Mouse (Mus musculus): ENCODE data around the gene Ggt5. TPM values are rescaled to one million over a fixed set of nuclear protein-coding genes. Genes with fewer than 3 reads are reported as not detected.
A peak's percentile ranks its signal among the peaks of the same experiment; 100 is the strongest.

The Ggt5 gene
- total RNA-seq, 2 experiments from 2014 or later, result 5.4 to 9.0 TPM

DNA sequence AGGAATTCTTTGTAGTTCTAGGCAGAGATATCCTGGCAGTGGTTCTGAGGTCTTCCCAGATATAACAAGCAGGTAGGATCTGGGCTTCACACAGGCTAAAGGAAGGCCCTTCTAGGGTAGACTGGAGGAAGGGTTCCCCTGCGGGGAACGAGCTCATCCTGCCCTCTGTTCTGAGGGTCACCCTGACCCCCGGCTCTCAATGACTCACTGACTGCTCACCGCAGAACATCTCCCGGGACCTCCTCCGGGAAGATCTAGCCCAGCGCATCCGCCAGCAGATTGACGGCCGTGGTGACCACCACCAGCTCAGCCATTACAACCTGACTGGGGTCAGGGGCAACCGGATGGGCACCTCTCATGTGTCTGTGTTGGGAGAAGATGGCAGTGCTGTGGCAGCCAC is 19.8 kb downstream of the Ggt5 start:
- DNase-seq, result no peak

GRCm38 (mm10) chr10:75610486-75610885 is 21.3 kb downstream of the Ggt5 start:
- intact Hi-C loops (cut with DNase I), result no loop called here
- DNase-seq, result no peak

More for the DNA sequence above, 19.8 kb downstream of the Ggt5 start:
- intact Hi-C loops (cut with DNase I), result no loop called here

- DNase-seq, result no peak
Measured at GRCm38 (mm10) chr10:75616044-75616443, 26.9 kb downstream of the Ggt5 start.

GRCm38 (mm10) chr10:75620818-75621217 is 31.7 kb downstream of the Ggt5 start:
- intact Hi-C loops (cut with DNase I), result no loop called here
- DNase-seq, result no peak

More at GRCm38 (mm10) chr10:75616044-75616443, 26.9 kb downstream of the Ggt5 start:
- intact Hi-C loops (cut with DNase I), result no loop called here

- peak in 1 of 2 experiments; percentile 1 for DNase-seq
- intact Hi-C loops (cut with DNase I), result no loop called here
Measured at GRCm38 (mm10) chr10:75625920-75626319, 36.8 kb downstream of the Ggt5 start.

DNA sequence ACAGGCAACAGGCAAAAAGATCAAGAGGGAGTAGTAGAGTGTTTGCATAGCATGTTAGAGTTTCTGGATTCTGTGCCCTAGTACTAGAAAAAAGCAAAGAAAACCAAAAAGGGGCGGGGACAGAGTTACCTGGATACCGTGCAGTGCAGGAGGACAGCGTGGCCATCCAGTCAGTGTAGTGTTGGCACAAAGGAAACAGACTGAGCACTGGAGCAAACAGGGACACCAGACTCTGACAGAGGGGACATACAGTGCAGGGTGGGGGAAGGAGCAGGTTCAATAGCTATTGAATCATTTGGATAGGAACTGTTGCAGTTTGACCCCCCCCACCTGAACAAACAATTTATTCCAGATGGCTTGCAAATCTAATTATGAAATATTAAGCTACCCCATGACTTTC is 37.9 kb downstream of the Ggt5 start:
- DNase-seq, result peak in 1 of 2 experiments; percentile 1
- intact Hi-C loops (cut with DNase I), result no loop called here

DNA sequence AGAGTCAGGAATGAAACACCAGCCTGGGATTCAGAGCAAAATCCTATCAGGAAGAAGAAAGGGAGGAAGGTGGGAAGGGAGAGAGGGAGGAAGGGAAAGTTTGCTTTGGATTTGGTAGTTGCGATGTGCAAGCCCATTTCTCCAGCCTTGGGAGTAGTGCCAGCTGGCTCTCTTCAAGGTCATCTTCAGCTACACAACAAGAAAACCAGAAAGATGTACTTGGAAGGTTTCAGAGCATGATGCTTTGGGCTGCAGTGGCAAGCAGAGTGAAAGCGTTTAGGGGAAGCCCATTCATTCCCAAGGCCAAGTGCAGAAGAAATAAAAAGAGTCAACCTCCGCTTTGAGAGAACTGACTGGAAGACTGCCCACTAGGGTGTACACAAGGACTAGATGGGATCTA is 38.4 kb downstream of the Ggt5 start:
- peak in 1 of 2 experiments; percentile 41 for DNase-seq
- intact Hi-C loops (cut with DNase I), result no loop called here

GRCm38 (mm10) chr10:75632633-75633032 is 43.5 kb downstream of the Ggt5 start:
- intact Hi-C loops (cut with DNase I), result no loop called here
- peak; percentile 48 to 61 for DNase-seq

DNA sequence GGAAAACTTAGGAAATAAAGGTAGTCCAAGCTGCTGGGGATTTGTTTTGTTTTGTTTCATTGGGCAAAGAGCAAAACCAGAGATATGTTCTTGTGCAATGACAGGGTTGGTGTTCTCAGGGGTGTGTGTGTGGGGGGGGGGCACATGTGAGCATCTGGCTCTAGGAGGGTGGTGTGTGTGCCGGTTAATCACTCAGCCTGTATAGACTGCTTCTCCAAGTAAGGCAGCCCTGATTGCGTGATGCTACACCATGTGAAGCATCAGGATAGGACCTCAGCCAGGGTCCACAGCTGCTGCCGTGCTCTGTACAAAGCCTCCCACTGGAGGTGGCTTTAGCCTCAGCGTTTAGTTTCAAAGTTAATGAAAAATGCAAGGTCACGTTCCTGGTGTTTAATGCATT is 43.9 kb downstream of the Ggt5 start:
- intact Hi-C loops (cut with DNase I), result no loop called here
- peak; percentile 15 to 50 for DNase-seq

GRCm38 (mm10) chr10:75633576-75634139 is 44.5 kb downstream of the Ggt5 start:
- peak in 1 of 2 experiments; percentile 2 for DNase-seq
- intact Hi-C loops (cut with DNase I), result loop anchor here (2.0 kb wide), 1 partner anchor 71 kb away; no protein-coding TSS in a partner anchor

DNA sequence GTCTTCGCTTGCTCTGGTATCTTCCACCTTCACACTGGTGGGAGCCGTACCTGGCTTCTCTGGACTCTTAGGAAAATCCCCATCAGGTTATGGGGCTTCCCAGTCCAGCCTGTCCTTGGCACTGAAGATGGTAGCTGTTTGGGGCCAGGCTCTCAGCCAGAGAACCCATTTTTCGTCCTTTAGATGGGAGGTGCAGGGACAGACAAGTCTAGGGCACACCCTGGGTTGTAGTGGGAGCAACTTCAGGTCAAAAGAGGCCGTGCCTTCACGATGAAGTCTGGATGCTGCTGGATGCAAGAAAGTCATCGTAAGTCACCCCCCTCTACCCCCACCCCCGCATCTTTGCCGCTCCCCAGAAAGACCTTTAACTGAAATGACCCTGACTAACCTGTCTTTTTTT is 45.5 kb downstream of the Ggt5 start:
- DNase-seq, result peak in 1 of 2 experiments; percentile 1
- intact Hi-C loops (cut with DNase I), result loop anchor here (1.0 to 5.0 kb wide), 3 partner anchors 48 to 223 kb away; no protein-coding TSS in a partner anchor

GRCm38 (mm10) chr10:75635019-75635692 is 46.0 kb downstream of the Ggt5 start:
- DNase-seq, result peak in 1 of 2 experiments; percentile 3

GRCm38 (mm10) chr10:75635693-75636055 is 46.5 kb downstream of the Ggt5 start:
- intact Hi-C loops (cut with DNase I), result loop anchor here (1.0 to 5.0 kb wide), 3 partner anchors 49 to 222 kb away; no protein-coding TSS in a partner anchor
- DNase-seq, result peak; percentile 93 to 96

More at GRCm38 (mm10) chr10:75635019-75635692, 46.0 kb downstream of the Ggt5 start:
- intact Hi-C loops (cut with DNase I), result loop anchor here (1.0 to 5.0 kb wide), 3 partner anchors 49 to 222 kb away; no protein-coding TSS in a partner anchor

DNA sequence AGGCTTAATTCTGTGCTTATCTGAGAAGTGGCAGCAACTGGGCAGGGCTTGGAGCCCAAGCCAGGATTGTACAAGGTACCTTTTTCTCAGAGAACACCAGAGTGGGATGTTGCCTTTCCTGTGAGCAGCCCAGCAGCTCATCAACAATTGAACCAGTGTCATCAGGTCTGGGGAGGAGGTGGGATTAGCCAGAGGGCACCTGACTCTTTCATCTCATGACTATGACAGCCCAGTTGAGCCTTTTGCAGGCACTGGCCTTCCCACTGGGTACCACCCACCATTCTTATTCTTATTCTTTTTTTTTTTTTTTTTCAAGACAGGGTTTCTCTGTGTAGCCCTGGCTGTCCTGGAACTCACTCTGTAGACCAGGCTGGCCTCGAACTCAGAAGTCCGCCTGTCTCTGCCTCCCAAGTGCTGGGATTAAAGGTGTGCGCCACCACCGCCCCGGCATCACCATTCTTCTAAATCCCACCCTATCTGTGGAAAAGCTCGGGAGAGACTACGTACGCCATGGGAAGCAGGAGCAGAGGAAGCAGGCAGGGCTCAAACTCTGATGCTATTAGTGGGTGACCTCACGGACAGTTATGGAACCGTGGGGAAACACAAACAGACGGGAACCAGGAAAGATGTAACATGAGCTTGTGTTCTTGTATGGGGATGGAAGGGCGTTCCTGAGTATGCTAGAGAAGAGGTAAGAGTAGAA is 47.1 kb downstream of the Ggt5 start:
- intact Hi-C loops (cut with DNase I), result loop anchor here (5.0 kb wide), 1 partner anchor 221 kb away; no protein-coding TSS in a partner anchor
- peak in 1 of 2 experiments; percentile 1 for DNase-seq

DNA sequence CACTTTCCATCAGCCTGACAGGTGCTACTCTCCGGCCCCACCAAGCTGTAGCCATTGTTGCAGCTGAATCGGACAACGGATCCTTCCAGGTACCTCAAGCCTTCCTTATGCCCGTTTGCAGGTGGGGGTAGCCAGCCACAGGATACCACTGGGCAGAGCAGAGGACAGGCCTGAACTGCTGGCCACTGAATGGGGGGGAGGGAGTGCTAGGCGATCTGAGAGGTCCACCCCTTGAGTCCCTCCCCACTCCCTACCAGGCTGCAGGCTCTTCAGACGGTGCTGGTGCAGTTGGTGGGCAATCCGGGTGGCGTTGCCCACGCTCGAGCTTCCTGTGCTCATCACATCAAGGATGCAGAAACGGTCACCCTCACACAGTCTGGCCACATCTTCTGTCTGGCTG is 48.6 kb downstream of the Ggt5 start:
- intact Hi-C loops (cut with DNase I), result loop anchor here (5.0 kb wide), 1 partner anchor 220 kb away; no protein-coding TSS in a partner anchor
- DNase-seq, result no peak

- intact Hi-C loops (cut with DNase I), result loop anchor here (2.0 kb wide), 1 partner anchor 25 kb away; no protein-coding TSS in a partner anchor
- DNase-seq, result no peak
Measured at GRCm38 (mm10) chr10:75641721-75642222, 52.6 kb downstream of the Ggt5 start.

DNA sequence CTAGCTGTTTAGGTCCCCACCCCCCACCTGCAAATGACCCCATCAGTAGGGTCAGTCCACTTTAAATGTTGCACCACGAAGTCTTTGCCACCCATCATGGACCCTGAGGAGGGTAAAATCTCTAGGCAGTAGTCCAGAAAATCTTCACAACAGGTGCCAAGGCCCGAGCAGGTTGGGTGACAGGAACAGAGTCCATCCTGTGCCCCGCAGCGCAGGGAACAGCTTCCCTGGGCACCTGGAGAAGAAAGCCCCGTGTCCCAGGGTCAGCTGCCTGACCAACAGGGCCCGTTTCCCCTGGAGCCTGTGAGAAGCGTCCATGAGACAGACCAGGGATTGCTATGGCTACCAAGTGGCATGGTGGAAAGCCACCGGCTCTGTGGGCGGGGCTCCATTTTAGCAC is 53.3 kb downstream of the Ggt5 start:
- no peak for DNase-seq
- intact Hi-C loops (cut with DNase I), result loop anchor here (2.0 kb wide), 1 partner anchor 24 kb away; no protein-coding TSS in a partner anchor

DNA sequence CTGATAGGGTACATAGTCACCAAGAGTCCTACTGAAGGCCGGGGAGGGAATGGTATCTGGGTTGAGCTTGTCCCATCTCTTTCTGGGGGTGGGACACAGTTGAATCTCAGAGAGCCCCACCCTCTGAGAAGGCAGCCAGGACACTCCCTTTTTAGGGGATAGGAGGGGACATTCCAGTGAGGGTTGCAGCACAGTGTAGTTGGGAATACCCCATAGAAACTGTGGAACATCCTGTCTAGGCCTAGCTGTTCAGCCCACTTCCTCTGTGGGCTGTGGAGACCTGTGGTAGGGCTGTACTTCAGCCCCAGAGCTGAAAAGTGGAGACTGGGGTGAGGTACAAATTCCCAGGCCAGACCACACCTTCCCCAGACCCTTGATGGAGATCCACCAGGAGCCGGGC is 53.8 kb downstream of the Ggt5 start:
- intact Hi-C loops (cut with DNase I), result loop anchor here (2.0 kb wide), 1 partner anchor 24 kb away; no protein-coding TSS in a partner anchor
- DNase-seq, result no peak

DNA sequence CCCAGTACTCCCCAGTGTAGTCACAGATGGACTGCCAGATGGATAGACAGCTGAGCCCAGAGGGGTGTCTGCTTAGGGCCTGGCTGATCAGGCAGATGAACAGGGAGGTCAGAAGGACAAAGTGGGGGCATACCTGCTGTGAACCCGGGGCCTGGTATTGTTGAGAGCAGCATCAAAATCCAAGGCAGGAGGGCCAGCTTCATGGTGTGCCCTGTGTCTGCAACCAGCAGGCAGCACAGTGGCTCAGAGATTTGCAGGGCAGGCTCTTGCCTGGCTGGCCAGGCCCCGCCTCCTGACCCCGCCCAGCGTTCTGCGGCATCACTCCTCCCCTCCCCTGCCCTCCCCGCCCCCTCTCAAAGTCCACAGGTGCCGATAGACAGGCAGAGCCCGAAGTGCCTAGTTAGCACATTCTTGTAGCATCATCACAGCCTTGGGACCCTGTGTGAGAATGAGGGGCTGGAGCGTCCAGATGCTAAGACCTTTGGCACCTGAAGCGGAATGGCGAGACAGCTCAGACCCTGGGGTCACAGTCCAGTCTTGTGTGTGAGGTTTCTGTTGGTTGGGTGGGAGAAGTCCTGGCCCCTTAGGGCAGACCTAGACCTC is 54.7 kb downstream of the Ggt5 start, which contains the start of gene Susd2:
TSS of gene Susd2 (minus strand) at position 268 of the 603 bp plus-strand sequence.
- DNase-seq, result peak in 1 of 2 experiments; percentile 48
- intact Hi-C loops (cut with DNase I), result loop anchor here (2.0 kb wide), 1 partner anchor 23 kb away; no protein-coding TSS in a partner anchor

DNA sequence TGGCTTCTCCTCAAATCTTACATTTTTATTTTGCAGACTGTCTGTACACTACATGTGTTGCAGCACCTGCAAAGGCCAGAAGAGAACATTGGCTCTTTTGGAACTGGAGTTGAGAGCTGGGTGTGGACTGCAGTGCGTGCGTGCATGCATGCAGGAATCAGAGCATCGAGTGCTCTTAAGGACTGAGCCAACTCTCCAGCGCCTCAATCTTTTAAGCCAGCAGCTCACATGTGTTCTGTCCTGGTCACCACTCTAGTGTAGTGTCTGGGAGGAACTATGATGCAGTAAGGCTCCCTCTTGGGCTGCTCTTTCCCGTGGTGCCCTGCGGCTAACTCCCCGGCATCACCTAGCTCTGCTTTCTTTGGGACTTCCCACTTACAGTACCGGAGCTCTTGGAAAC is 56.5 kb downstream of the Ggt5 start:
- intact Hi-C loops (cut with DNase I), result no loop called here
- DNase-seq, result no peak
